ENCODE assay signal across 8 mouse cellular contexts in genomic region chr7:27179217-27179918, GRCm38 (mm10). TPM values are rescaled to one million over a fixed set of nuclear protein-coding genes. Genes with fewer than 3 reads are reported as not detected.
DNase-seq lines count a peak whose midpoint lies in the region; ATAC-seq and TF ChIP-seq lines count a peak whose summit lies in the region.

No protein-coding gene starts in this region.

- no peaks in the 10 kb centered on the region for H3K27me3 ChIP-seq in hindbrain, postnatal 0 days (ENCODE audit: insufficient read depth, low read length)
- H3K27me3 ChIP-seq in neural tube, embryonic 13.5 days, result no peaks in the 10 kb centered on the region

- 49% methylated on average over 16 of the region's 16 CpGs for WGBS in hindbrain, postnatal 0 days
- 52% methylated on average over 16 of the region's 16 CpGs for WGBS in neural tube, embryonic 13.5 days

- peak overlapping the region; percentile 79 for H3K4me3 ChIP-seq in layer of hippocampus, adult 2 months
- H3K4me3 ChIP-seq in hindbrain, postnatal 0 days (ENCODE audit: low read length), result peak overlapping the region; percentile 66
- peak overlapping the region; percentile 66 for H3K4me3 ChIP-seq in neural tube, embryonic 13.5 days

- peak overlapping the region; percentile 86 for H3K27ac ChIP-seq in layer of hippocampus, adult 2 months
- peak overlapping the region; percentile 93 for H3K27ac ChIP-seq in hindbrain, postnatal 0 days
- peak overlapping the region; percentile 89 for H3K27ac ChIP-seq in neural tube, embryonic 13.5 days (replicated peaks)

- H3K36me3 ChIP-seq in hindbrain, postnatal 0 days (ENCODE audit: insufficient read depth, low read length), result peaks cover 2% of the 10 kb centered on the region; the same call in 1 of the 2 replicates
- H3K36me3 ChIP-seq in neural tube, embryonic 13.5 days, result peaks cover 32% of the 10 kb centered on the region

- no peak for DNase-seq in layer of hippocampus, adult 2 months (ENCODE audit: low spot score in 2 of 2)
- no peak for DNase-seq in layer of hippocampus, adult 18-20 months (ENCODE audit: low spot score in 2 of 2)
- peak; percentile 34 for DNase-seq in brain, adult 2 months (ENCODE audit: low read depth, low spot score)
- no peak for DNase-seq in hindbrain, postnatal 0 days (ENCODE audit: low spot score)
- DNase-seq in embryo, embryonic 10.5 days (ENCODE audit: low spot score), result no peak
- DNase-seq in kidney, adult 11 months, result no peak

- no peak for TF ChIP-seq CTCF in layer of hippocampus, adult 2 months (conservative IDR thresholded peaks at IDR 0.05)
- no peak for TF ChIP-seq CTCF in hindbrain, postnatal 0 days (IDR thresholded peaks at IDR 0.05; ENCODE audit: low read depth)

- H3K4me1 ChIP-seq in hindbrain, postnatal 0 days (ENCODE audit: insufficient read depth, low read length), result peaks cover 7% of the 10 kb centered on the region
- peaks cover 27% of the 10 kb centered on the region for H3K4me1 ChIP-seq in neural tube, embryonic 13.5 days (replicated peaks)

- no peak for ATAC-seq in hindbrain, postnatal 0 days
- ATAC-seq in neural tube, embryonic 13.5 days (ENCODE audit: low read depth), result peak; percentile 5; the same call in 1 of the 2 replicates
- no peak for ATAC-seq in activated CD4-positive, CD25-positive, alpha-beta regulatory T cell, adult 4 months

- H3K9me3 ChIP-seq in hindbrain, postnatal 0 days (ENCODE audit: low read length), result no peaks in the 10 kb centered on the region
- H3K9me3 ChIP-seq in neural tube, embryonic 13.5 days, result no peaks in the 10 kb centered on the region

- H3K9ac ChIP-seq in hindbrain, postnatal 0 days (replicated peaks; ENCODE audit: low read length), result 0 out of 2 replicates have a peak overlapping the region, but pooled peaks have one; percentile 33
- peak overlapping the region; percentile 57 for H3K9ac ChIP-seq in neural tube, embryonic 13.5 days

- peak overlapping the region; percentile 62 for H3K4me2 ChIP-seq in hindbrain, postnatal 0 days (ENCODE audit: low read depth, low read length)
- H3K4me2 ChIP-seq in neural tube, embryonic 13.5 days, result peak overlapping the region; percentile 58

RNA-seq across cellular contexts. Expression of gene Rab4b, which starts 0.7 kb away (rescaled TPM):
- total RNA-seq in layer of hippocampus, adult 2 months (2021), result 10 to 100 TPM; 97.4 to 98.8 TPM
- total RNA-seq in layer of hippocampus, adult 18-20 months (2021), result 10 to 100 TPM; 88.4 to 94.7 TPM
- 66.7 and 76.9 TPM in 2 replicates for total RNA-seq in hindbrain, postnatal 0 days (2014; rRNA removed)
- 125 and 128 TPM in 2 replicates for polyA plus RNA-seq in hindbrain, postnatal 0 days (2015; fragmentation: Nextera tagmentation; extraction: Ambion mirVana)
- 114 and 125 TPM in 2 replicates for polyA plus RNA-seq in neural tube, embryonic 13.5 days (2015; fragmentation: Nextera tagmentation; extraction: Ambion mirVana)
- polyA plus RNA-seq in activated CD4-positive, CD25-positive, alpha-beta regulatory T cell, adult 4 months (2017; shearing (Covaris generic)), result 100 to 1,000 TPM; 126 to 166 TPM

RNA-seq across cellular contexts. Expression of gene Gm21983, which starts 1.5 kb away (rescaled TPM):
- not detected for total RNA-seq in layer of hippocampus, adult 2 months (2021)
- not detected for total RNA-seq in layer of hippocampus, adult 18-20 months (2021)
- total RNA-seq in hindbrain, postnatal 0 days (2014; rRNA removed), result not detected in 2 replicates
- polyA plus RNA-seq in hindbrain, postnatal 0 days (2015; fragmentation: Nextera tagmentation; extraction: Ambion mirVana), result 0.43 and 0.44 TPM in 2 replicates
- polyA plus RNA-seq in neural tube, embryonic 13.5 days (2015; fragmentation: Nextera tagmentation; extraction: Ambion mirVana), result 0.35 TPM in 1 of 2 replicates, not detected in the other
- polyA plus RNA-seq in activated CD4-positive, CD25-positive, alpha-beta regulatory T cell, adult 4 months (2017; shearing (Covaris generic)), result under 1 TPM in 1 of 2 experiments, not detected in 1; 0.52 TPM

RNA-seq across cellular contexts. Expression of gene Mia, which starts 1.6 kb away (rescaled TPM):
- 1 to 10 TPM; 2.2 to 2.7 TPM for total RNA-seq in layer of hippocampus, adult 2 months (2021)
- total RNA-seq in layer of hippocampus, adult 18-20 months (2021), result 1 to 10 TPM in 1 of 2 experiments, under 1 TPM in 1; 0.62 to 2.0 TPM
- 17.8 and 34.2 TPM in 2 replicates for total RNA-seq in hindbrain, postnatal 0 days (2014; rRNA removed)
- 63.6 and 70.1 TPM in 2 replicates for polyA plus RNA-seq in hindbrain, postnatal 0 days (2015; fragmentation: Nextera tagmentation; extraction: Ambion mirVana)
- polyA plus RNA-seq in neural tube, embryonic 13.5 days (2015; fragmentation: Nextera tagmentation; extraction: Ambion mirVana), result 9.7 and 13.9 TPM in 2 replicates
- polyA plus RNA-seq in activated CD4-positive, CD25-positive, alpha-beta regulatory T cell, adult 4 months (2017; shearing (Covaris generic)), result under 1 TPM in 1 of 2 experiments, not detected in 1; 0.34 TPM

RNA-seq across cellular contexts. Expression of gene Egln2, which starts 12.8 kb away (rescaled TPM):
- 100 to 1,000 TPM in 1 of 2 experiments, 10 to 100 TPM in 1; 97.4 to 103 TPM for total RNA-seq in layer of hippocampus, adult 2 months (2021)
- 100 to 1,000 TPM; 106 to 110 TPM for total RNA-seq in layer of hippocampus, adult 18-20 months (2021)
- 116 and 117 TPM in 2 replicates for total RNA-seq in hindbrain, postnatal 0 days (2014; rRNA removed)
- 75.4 and 78.6 TPM in 2 replicates for polyA plus RNA-seq in hindbrain, postnatal 0 days (2015; fragmentation: Nextera tagmentation; extraction: Ambion mirVana)
- 78.8 and 89.1 TPM in 2 replicates for polyA plus RNA-seq in neural tube, embryonic 13.5 days (2015; fragmentation: Nextera tagmentation; extraction: Ambion mirVana)
- polyA plus RNA-seq in activated CD4-positive, CD25-positive, alpha-beta regulatory T cell, adult 4 months (2017; shearing (Covaris generic)), result 10 to 100 TPM; 12.4 to 14.3 TPM

RNA-seq across cellular contexts. Expression of gene BC024978, which starts 16.2 kb away (rescaled TPM):
- total RNA-seq in layer of hippocampus, adult 2 months (2021), result 10 to 100 TPM; 19.5 to 21.7 TPM
- 10 to 100 TPM; 20.6 to 23.8 TPM for total RNA-seq in layer of hippocampus, adult 18-20 months (2021)
- 5.5 and 6.1 TPM in 2 replicates for total RNA-seq in hindbrain, postnatal 0 days (2014; rRNA removed)
- polyA plus RNA-seq in hindbrain, postnatal 0 days (2015; fragmentation: Nextera tagmentation; extraction: Ambion mirVana), result 2.1 and 2.5 TPM in 2 replicates
- 3.4 and 4.0 TPM in 2 replicates for polyA plus RNA-seq in neural tube, embryonic 13.5 days (2015; fragmentation: Nextera tagmentation; extraction: Ambion mirVana)
- polyA plus RNA-seq in activated CD4-positive, CD25-positive, alpha-beta regulatory T cell, adult 4 months (2017; shearing (Covaris generic)), result 1 to 10 TPM; 4.2 to 4.5 TPM
